Comparison of ENCODE assay signal across 8 mouse cellular contexts in genomic region chr6:116106967-116107470, GRCm38 (mm10).
A peak's percentile ranks its signal among the peaks of the same experiment; 100 is the strongest.
DNase-seq lines count a peak whose midpoint lies in the region; ATAC-seq and TF ChIP-seq lines count a peak whose summit lies in the region.

No protein-coding gene starts in this region.

- H3K4me1 ChIP-seq in lung, adult 2 months (ENCODE audit: control insufficient read depth, insufficient read depth, low read length) = no peaks in the 10 kb centered on the region; the same call in none of the 2 replicates
- H3K4me1 ChIP-seq in embryonic facial prominence, embryonic 14.5 days (ENCODE audit: control insufficient read depth, insufficient read depth, low read length) = no peaks in the 10 kb centered on the region
- peaks cover 8% of the 10 kb centered on the region; the same call in 1 of the 2 replicates for H3K4me1 ChIP-seq in intestine, embryonic 16.5 days (ENCODE audit: control insufficient read depth, insufficient read depth, low read length)
- H3K4me1 ChIP-seq in neural tube, embryonic 12.5 days = peaks cover 21% of the 10 kb centered on the region

- H3K4me2 ChIP-seq in embryonic facial prominence, embryonic 14.5 days (ENCODE audit: low read depth, low read length) = peak overlapping the region; percentile 69
- peak overlapping the region; percentile 94 for H3K4me2 ChIP-seq in intestine, embryonic 16.5 days (ENCODE audit: low read depth, low read length)
- peak overlapping the region; percentile 80 for H3K4me2 ChIP-seq in neural tube, embryonic 12.5 days (replicated peaks)

- no peak for DNase-seq in lung, adult 2 months
- no peak for DNase-seq in lung, postnatal 10 days
- DNase-seq in embryonic facial prominence, embryonic 14.5 days (ENCODE audit: low spot score) = no peak
- no peak for DNase-seq in cerebellum, postnatal 4 days (ENCODE audit: low spot score in 2 of 2)
- no peak for DNase-seq in thymus, postnatal 25 days
- no peak for DNase-seq in layer of hippocampus, adult 18-20 months (ENCODE audit: low spot score in 2 of 2)

- H3K27me3 ChIP-seq in embryonic facial prominence, embryonic 14.5 days (replicated peaks; ENCODE audit: control insufficient read depth, insufficient read depth, low read length) = no peaks in the 10 kb centered on the region
- H3K27me3 ChIP-seq in intestine, embryonic 16.5 days (replicated peaks; ENCODE audit: control insufficient read depth, insufficient read depth, low read length) = no peaks in the 10 kb centered on the region
- no peaks in the 10 kb centered on the region for H3K27me3 ChIP-seq in neural tube, embryonic 12.5 days (replicated peaks)

- H3K9me3 ChIP-seq in embryonic facial prominence, embryonic 14.5 days (ENCODE audit: control insufficient read depth, low read length) = no peaks in the 10 kb centered on the region
- H3K9me3 ChIP-seq in intestine, embryonic 16.5 days (ENCODE audit: control insufficient read depth, low read length) = no peaks in the 10 kb centered on the region
- H3K9me3 ChIP-seq in neural tube, embryonic 12.5 days = no peaks in the 10 kb centered on the region

- no peak for TF ChIP-seq CTCF in lung, adult 2 months (IDR thresholded peaks at IDR 0.05; ENCODE audit: insufficient read depth, low read length)

- peak overlapping the region; percentile 64 for H3K9ac ChIP-seq in embryonic facial prominence, embryonic 14.5 days (ENCODE audit: low read depth, low read length)
- H3K9ac ChIP-seq in intestine, embryonic 16.5 days (ENCODE audit: low read depth, low read length) = peak overlapping the region; percentile 59
- peak overlapping the region; percentile 69 for H3K9ac ChIP-seq in neural tube, embryonic 12.5 days

- H3K27ac ChIP-seq in embryonic facial prominence, embryonic 14.5 days (replicated peaks; ENCODE audit: low read depth, low read length) = 0 out of 2 replicates have a peak overlapping the region, but pooled peaks have one; percentile 13
- H3K27ac ChIP-seq in intestine, embryonic 16.5 days (ENCODE audit: low read length) = peak overlapping the region; percentile 49; the same call in 1 of the 2 replicates
- H3K27ac ChIP-seq in neural tube, embryonic 12.5 days = peak overlapping the region; percentile 1; the same call in 1 of the 2 replicates

- WGBS in lung, adult 2 months = 12% methylated on average over 6 of the region's 6 CpGs
- 6% methylated on average over 6 of the region's 6 CpGs for WGBS in embryonic facial prominence, embryonic 14.5 days
- 19% methylated on average over 6 of the region's 6 CpGs for WGBS in intestine, embryonic 16.5 days
- WGBS in neural tube, embryonic 12.5 days = 1% methylated on average over 6 of the region's 6 CpGs

- TF ChIP-seq POLR2A in lung, adult 2 months (IDR thresholded peaks at IDR 0.05; ENCODE audit: borderline replicate concordance, extremely low read depth, low read depth, low read length) = no peak

- H3K4me3 ChIP-seq in lung, adult 2 months (replicated peaks; ENCODE audit: extremely low read depth, low read depth, low read length) = peak overlapping the region; percentile 74
- H3K4me3 ChIP-seq in embryonic facial prominence, embryonic 14.5 days (ENCODE audit: low read depth, low read length) = peak overlapping the region; percentile 43
- peak overlapping the region; percentile 51 for H3K4me3 ChIP-seq in intestine, embryonic 16.5 days (ENCODE audit: low read length)
- peak overlapping the region; percentile 62 for H3K4me3 ChIP-seq in neural tube, embryonic 12.5 days

- H3K36me3 ChIP-seq in embryonic facial prominence, embryonic 14.5 days (ENCODE audit: control insufficient read depth, insufficient read depth, low read length) = no peaks in the 10 kb centered on the region
- no peaks in the 10 kb centered on the region for H3K36me3 ChIP-seq in intestine, embryonic 16.5 days (ENCODE audit: control insufficient read depth, insufficient read depth, low read length)
- H3K36me3 ChIP-seq in neural tube, embryonic 12.5 days = no peaks in the 10 kb centered on the region

- no peak for ATAC-seq in embryonic facial prominence, embryonic 14.5 days (ENCODE audit: low read depth)
- ATAC-seq in intestine, embryonic 16.5 days = peak; percentile 26; the same call in 1 of the 2 replicates
- peak; percentile 39 for ATAC-seq in neural tube, embryonic 12.5 days (ENCODE audit: low FRiP score, low read depth)
